Mouse (Mus musculus): ENCODE results near the gene Trim8. TPM values are rescaled to one million over a fixed set of nuclear protein-coding genes. Genes with fewer than 3 reads are reported as not detected.
A peak's percentile ranks its signal among the peaks of the same experiment; 100 is the strongest.

Gene Trim8
- total and polyA plus RNA-seq, 3 experiments, result 4.4 to 24.9 (median 12.0) TPM

GRCm38 (mm10) chr19:46516667-46517528, 15.4 kb downstream of the Trim8 start:
- DNase-seq (ENCODE audit: extremely low read depth), result no peak
- Histone ChIP-seq H3K27me3 (replicated peaks) (no peaks in the 10 kb centered on the region), H3K36me3 (replicated peaks in 1 of 2; ENCODE audit: control insufficient read depth in 1 of 2, insufficient read depth in 1 of 2, low read length in 1 of 2) (peaks cover 32 to 45% of the 10 kb centered on the region in 2 experiments), H3K27ac (ENCODE audit: insufficient read depth, low read depth) (peak overlapping the region; percentile 14), H3K9ac (ENCODE audit: insufficient read depth, low read depth) (no peak overlapping the region), H3K9me3 (replicated peaks; ENCODE audit: low read length) (no peaks in the 10 kb centered on the region), H3K4me1 (ENCODE audit: control insufficient read depth in 1 of 2, insufficient read depth in 2 of 2) (peaks cover 26 to 59% of the 10 kb centered on the region in 2 experiments), H3K4me2 (ENCODE audit: insufficient read depth, low read depth, poor library complexity, severe bottlenecking) (no peak overlapping the region), H3K4me3 (replicated peaks in 1 of 3; ENCODE audit: low read depth in 2 of 3, low read length in 2 of 3, poor library complexity in 1 of 3) (no peak overlapping the region), H3K79me2 (replicated peaks; ENCODE audit: control insufficient read depth, extremely low read depth, insufficient read depth, poor library complexity, severe bottlenecking) (peaks cover 3% of the 10 kb centered on the region)
- in situ Hi-C loops (cut with MboI; ENCODE audit: low pct_ligation_motif_present, low pct_unique_long_range_greater_than_20kb, low sequenced_read_pairs), result no loop called here
- dilution Hi-C loops (cut with MboI; ENCODE audit: extremely low pct_ligation_motif_present, extremely low pct_unique_long_range_greater_than_20kb, low sequenced_read_pairs), result no loop called here
- TF ChIP-seq POLR2AphosphoS2 (IDR thresholded peaks at IDR 0.05; ENCODE audit: low read depth, low read length), result 0 out of 2 replicates have a peak, but pooled peaks have one; percentile 3
- no peak; the same call in 1 of the 2 replicates for TF ChIP-seq CHD2 (IDR thresholded peaks at IDR 0.05; ENCODE audit: low read length)
- TF ChIP-seq TCF12 (IDR thresholded peaks at IDR 0.05; ENCODE audit: low read depth, low read length), result 0 out of 2 replicates have a peak, but pooled peaks have one; percentile 21
- no peak for TF ChIP-seq BHLHE40 (IDR thresholded peaks at IDR 0.05; ENCODE audit: low read depth, low read length)
- TF ChIP-seq TBP (conservative IDR thresholded peaks at IDR 0.05; ENCODE audit: low read depth, low read length), result no peak
- no peak for TF ChIP-seq USF2 (conservative IDR thresholded peaks at IDR 0.05; ENCODE audit: low read depth, low read length)
- no peak for TF ChIP-seq MAFK (IDR thresholded peaks at IDR 0.05; ENCODE audit: insufficient replicate concordance, low read length)
- 0 out of 2 replicates have a peak, but pooled peaks have one; percentile 37 for TF ChIP-seq ZMIZ1 (IDR thresholded peaks at IDR 0.05; ENCODE audit: low read depth, low read length)
- TF ChIP-seq MAZ (IDR thresholded peaks at IDR 0.05; ENCODE audit: low read depth, low read length), result no peak
- TF ChIP-seq CHD1 (IDR thresholded peaks at IDR 0.05; ENCODE audit: low read depth, low read length), result no peak
- no peak for TF ChIP-seq MYC (IDR thresholded peaks at IDR 0.05; ENCODE audit: low read depth, low read length)

- no peaks in the 10 kb centered on the region for H3K27me3 ChIP-seq (replicated peaks)
- TF ChIP-seq TCF12 (IDR thresholded peaks at IDR 0.05; ENCODE audit: low read depth, low read length), result 0 out of 2 replicates have a peak, but pooled peaks have one; percentile 10
- no peak for TF ChIP-seq RAD21 (IDR thresholded peaks at IDR 0.05; ENCODE audit: low read depth, low read length)
- no peak for TF ChIP-seq CHD1 (IDR thresholded peaks at IDR 0.05; ENCODE audit: low read depth, low read length)
- no peak for TF ChIP-seq MAFK (IDR thresholded peaks at IDR 0.05; ENCODE audit: insufficient replicate concordance, low read length)
- peaks cover 28 to 37% of the 10 kb centered on the region in 2 experiments for H3K36me3 ChIP-seq (replicated peaks in 1 of 2; ENCODE audit: control insufficient read depth in 1 of 2, insufficient read depth in 1 of 2, low read length in 1 of 2)
- DNase-seq (ENCODE audit: extremely low read depth), result no peak
- no peak overlapping the region for H3K4me3 ChIP-seq (replicated peaks in 1 of 3; ENCODE audit: low read depth in 2 of 3, low read length in 2 of 3, poor library complexity in 1 of 3)
- H3K79me2 ChIP-seq (replicated peaks; ENCODE audit: control insufficient read depth, extremely low read depth, insufficient read depth, poor library complexity, severe bottlenecking), result no peaks in the 10 kb centered on the region
- H3K9me3 ChIP-seq (replicated peaks; ENCODE audit: low read length), result no peaks in the 10 kb centered on the region
- dilution Hi-C loops (cut with MboI; ENCODE audit: extremely low pct_ligation_motif_present, extremely low pct_unique_long_range_greater_than_20kb, low sequenced_read_pairs) (no loop called here), in situ Hi-C loops (cut with MboI; ENCODE audit: low pct_ligation_motif_present, low pct_unique_long_range_greater_than_20kb, low sequenced_read_pairs) (no loop called here)
- peak overlapping the region; percentile 79 for H3K27ac ChIP-seq (ENCODE audit: insufficient read depth, low read depth)
- H3K9ac ChIP-seq (ENCODE audit: insufficient read depth, low read depth), result peak overlapping the region; percentile 4; the same call in 1 of the 2 replicates
- H3K4me2 ChIP-seq (ENCODE audit: insufficient read depth, low read depth, poor library complexity, severe bottlenecking), result peak overlapping the region; percentile 75
- peaks cover 26 to 60% of the 10 kb centered on the region in 2 experiments for H3K4me1 ChIP-seq (ENCODE audit: control insufficient read depth in 1 of 2, insufficient read depth in 2 of 2)
Measured at GRCm38 (mm10) chr19:46517529-46518351, 16.2 kb downstream of the Trim8 start.
